Mouse (Mus musculus): Measurements from ENCODE around the gene Rnf208. TPM values are rescaled to one million over a fixed set of nuclear protein-coding genes. Genes with fewer than 3 reads are reported as not detected.

The Rnf208 gene
- polyA plus RNA-seq, 1 experiment from 2014 or later, result 0.09 TPM

DNA sequence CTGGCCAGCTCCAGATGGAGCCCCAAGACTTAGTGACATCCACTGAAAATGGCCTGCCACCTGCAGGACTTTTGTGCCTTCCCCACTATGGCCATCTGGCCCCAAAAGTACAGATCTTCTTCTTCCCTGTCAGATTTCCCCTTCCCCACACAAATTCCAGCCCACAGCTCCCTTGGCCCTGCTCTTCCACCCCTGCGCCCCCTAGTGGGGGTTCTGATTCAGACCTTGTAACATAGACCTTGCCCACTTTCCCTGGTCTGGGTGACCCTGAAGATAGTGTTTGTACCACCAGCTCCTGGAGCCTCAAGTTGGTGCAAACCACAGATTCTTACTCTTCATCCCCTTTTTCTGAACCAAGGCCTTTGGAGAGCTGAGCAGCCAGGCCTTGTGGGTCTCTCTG, 50.8 kb downstream of the Rnf208 start:
- in situ Hi-C loops (cut with MboI; ENCODE audit: low pct_unique_long_range_greater_than_20kb), result no loop called here
- H3K27me3 ChIP-seq, result peaks cover 27% of the 10 kb centered on the region
- CTCF ChIA-PET, result interaction anchor here (0.8 to 1.8 kb wide), 11 partner anchors 9 to 64 kb away, joined by 3 to 13 read pairs (median 4); partner anchors contain the start of genes Anapc2 and Ssna1
- POLR2A ChIA-PET, result interaction anchor here (0.7 kb wide), 1 partner anchor 25 kb away, joined by 3 read pairs; no protein-coding TSS in a partner anchor
- no peak for TF ChIP-seq CTCF (IDR thresholded peaks at IDR 0.05)
- DNase-seq (ENCODE audit: low read depth, low spot score) (no peak), ATAC-seq (no peak)

DNA sequence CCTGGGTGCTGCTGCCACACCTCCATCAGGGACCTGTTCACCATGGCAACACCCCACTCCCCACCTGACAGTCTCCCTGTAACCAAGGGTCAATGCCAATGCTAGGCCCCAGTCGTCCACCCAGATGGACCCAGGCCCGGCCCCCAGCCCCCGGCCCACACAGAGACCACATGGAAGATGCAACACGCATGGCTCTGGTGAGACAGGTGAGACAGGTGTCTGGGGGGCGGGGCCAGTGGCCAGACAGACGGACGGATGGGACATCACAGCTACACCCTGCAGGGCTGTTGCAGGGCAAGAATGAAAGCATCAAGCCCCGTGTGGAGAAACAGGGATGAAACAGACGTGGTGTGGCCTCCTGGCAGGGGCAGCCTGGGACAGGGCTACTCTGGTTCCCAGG, 51.7 kb downstream of the Rnf208 start:
- ATAC-seq (no peak), DNase-seq (ENCODE audit: low read depth, low spot score) (no peak)
- in situ Hi-C loops (cut with MboI; ENCODE audit: low pct_unique_long_range_greater_than_20kb), result no loop called here
- POLR2A ChIA-PET, result no interaction called here
- TF ChIP-seq CTCF (IDR thresholded peaks at IDR 0.05), result no peak
- CTCF ChIA-PET, result interaction anchor here (1.4 kb wide), 2 partner anchors 10 to 12 kb away, joined by 4 to 8 read pairs; no protein-coding TSS in a partner anchor
- H3K27me3 ChIP-seq, result peaks cover 35% of the 10 kb centered on the region

Other genes with a start within 250 kb of the Rnf208 start
- gene Nsmf, start 187.9 kb upstream of the Rnf208 start, polyA plus RNA-seq (2021), result 120 TPM
- gene Entpd8, start 162.0 kb upstream of the Rnf208 start, polyA plus RNA-seq (2021), result not detected
- gene Noxa1, start 147.1 kb upstream of the Rnf208 start, polyA plus RNA-seq (2021), result not detected
- 0.12 TPM for gene Nrarp, start 61.5 kb upstream of the Rnf208 start, polyA plus RNA-seq (2021)
- gene Tor4a, start 45.4 kb upstream of the Rnf208 start, polyA plus RNA-seq (2021), result 7.0 TPM
- gene Nelfb, start 30.8 kb upstream of the Rnf208 start, polyA plus RNA-seq (2021), result 75.7 TPM
- gene Stpg3, start 27.6 kb upstream of the Rnf208 start, polyA plus RNA-seq (2021), result 0.06 TPM
- gene Fam166a, start 23.5 kb upstream of the Rnf208 start, polyA plus RNA-seq (2021), result 0.32 TPM
- 298 TPM for gene Tubb4b, start 17.6 kb upstream of the Rnf208 start, polyA plus RNA-seq (2021)
- not detected for gene Slc34a3, start 7.9 kb upstream of the Rnf208 start, polyA plus RNA-seq (2021)
- gene Rnf224, start 5.5 kb upstream of the Rnf208 start, polyA plus RNA-seq (2021), result not detected
- gene Cysrt1, start 197 bp downstream of the Rnf208 start, polyA plus RNA-seq (2021), result not detected
- 5.0 TPM for gene AL732309.1, start 4.6 kb downstream of the Rnf208 start, polyA plus RNA-seq (2021)
- 26.3 TPM for gene Tmem203, start 13.2 kb downstream of the Rnf208 start, polyA plus RNA-seq (2021)
- 110 TPM for gene Tprn, start 20.4 kb downstream of the Rnf208 start, polyA plus RNA-seq (2021)
- gene Ssna1, start 30.2 kb downstream of the Rnf208 start, polyA plus RNA-seq (2021), result 75.4 TPM
- gene Anapc2, start 30.2 kb downstream of the Rnf208 start, polyA plus RNA-seq (2021), result 99.7 TPM
- not detected for gene Tmem210, start 45.9 kb downstream of the Rnf208 start, polyA plus RNA-seq (2021)
- gene Lrrc26, start 47.7 kb downstream of the Rnf208 start, polyA plus RNA-seq (2021), result not detected
- 0.08 TPM for gene Grin1, start 76.9 kb downstream of the Rnf208 start, polyA plus RNA-seq (2021)
- gene Man1b1, start 90.1 kb downstream of the Rnf208 start, polyA plus RNA-seq (2021), result 75.5 TPM
- gene Dpp7, start 114.1 kb downstream of the Rnf208 start, polyA plus RNA-seq (2021), result 58.3 TPM
- 108 TPM for gene Uap1l1, start 123.4 kb downstream of the Rnf208 start, polyA plus RNA-seq (2021)
- 11.4 TPM for gene Sapcd2, start 130.1 kb downstream of the Rnf208 start, polyA plus RNA-seq (2021)
- gene Entpd2, start 153.6 kb downstream of the Rnf208 start, polyA plus RNA-seq (2021), result 0.10 TPM
- gene Npdc1, start 157.1 kb downstream of the Rnf208 start, polyA plus RNA-seq (2021), result 249 TPM
- 0.09 TPM for gene Fut7, start 181.0 kb downstream of the Rnf208 start, polyA plus RNA-seq (2021)
- gene Abca2, start 186.4 kb downstream of the Rnf208 start, polyA plus RNA-seq (2021), result 98.6 TPM
- 1.0 TPM for gene Clic3, start 214.6 kb downstream of the Rnf208 start, polyA plus RNA-seq (2021)
- gene Paxx, start 218.8 kb downstream of the Rnf208 start, polyA plus RNA-seq (2021), result 23.3 TPM
- 33.6 TPM for gene Ptgds, start 227.8 kb downstream of the Rnf208 start, polyA plus RNA-seq (2021)

All from Patski (cell line).